Mouse (Mus musculus) lung, adult 2 months (tissue): ENCODE data around the gene Mutyh. TPM values are rescaled to one million over a fixed set of nuclear protein-coding genes. Genes with fewer than 3 reads are reported as not detected.

Experiments
- DNase-seq: peaks from one replicate; pipeline ENCODE4 v3.0.0; 2022
- H3K4me1 ChIP-seq: fragments of 200-500 bp; 2 replicates; pipeline ENCODE4 v1.6.1; 2011; ENCODE audit warnings: low read length; ENCODE audit not compliant: control insufficient read depth, insufficient read depth
- H3K4me3 ChIP-seq: fragments of 200-500 bp; replicated peaks from 2 replicates; pipeline ENCODE3; 2011; ENCODE audit warnings: low read depth, mild to moderate bottlenecking, control low read depth, low read length; ENCODE audit errors: extremely low read depth
- CTCF ChIP-seq: fragments of 200-500 bp; IDR thresholded peaks from 2 replicates; pipeline ENCODE4 v1.5.1; 2011; ENCODE audit warnings: mild to moderate bottlenecking, low read length, control low read depth; ENCODE audit not compliant: insufficient read depth
- POLR2A ChIP-seq: fragments of 200-500 bp; IDR thresholded peaks from 2 replicates; pipeline ENCODE4 v1.6.1; 2011; ENCODE audit warnings: low read depth, mild to moderate bottlenecking, control low read depth, low read length, borderline replicate concordance; ENCODE audit errors: extremely low read depth
- WGBS: fragments of 180-500 bp; shearing (Covaris S2); methylation state at CpG from one replicate; pipeline ENCODE4 v1.1.7; 2018; 5-methylcytosine and 5-hydroxymethylcytosine counted together
- polyA plus RNA-seq: library from polyadenylated mRNA; depleted of rRNA; stranded (reverse); fragments of >200 nt; gene quantifications from 2 replicates; pipeline ENCODE4 v1.2.3, GENCODE M21; 2012; rRNA removed

Mutyh gene
- 7.5 and 7.6 TPM in 2 replicates for polyA plus RNA-seq

- no peaks in the 10 kb centered on the region for H3K4me1 ChIP-seq
- peak within 1 kb of the TSS; percentile 98 for H3K4me3 ChIP-seq
- TF ChIP-seq POLR2A = peak; percentile 90
- TF ChIP-seq CTCF = no peak
- DNase-seq = peak; percentile 87
- WGBS = under 1% methylated on average over 58 of the region's 58 CpGs
These were observed at the start of gene Mutyh, which contains the start of gene Toe1 for GRCm38 (mm10) chr4:116807197-116808129. Gene Mutyh (plus strand): TSS chr4:116807723. Gene Toe1 (minus strand): TSS chr4:116807640.

DNA sequence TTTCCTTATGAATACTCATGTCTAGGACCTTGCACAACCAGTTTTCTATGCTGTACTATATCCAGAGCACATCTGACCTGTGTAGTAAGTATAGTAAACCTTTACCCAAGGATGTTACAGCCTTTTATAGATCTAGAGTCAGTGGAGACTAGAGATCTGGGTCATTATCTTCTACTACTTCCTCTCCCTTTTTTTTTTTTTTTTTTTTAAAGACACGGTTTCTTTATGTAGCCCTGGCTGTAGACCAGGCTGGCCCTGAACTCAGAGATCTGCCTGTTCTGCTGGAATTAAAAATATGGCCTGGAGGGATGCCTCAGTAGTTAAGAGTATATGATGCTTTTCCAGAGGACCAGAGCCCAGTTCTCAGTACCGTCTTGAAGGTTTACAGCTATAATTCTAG is 45.6 kb upstream of the Mutyh start:
- no peak overlapping the region for H3K4me3 ChIP-seq
- TF ChIP-seq CTCF = no peak
- no peak for TF ChIP-seq POLR2A
- no peak for DNase-seq
- no peaks in the 10 kb centered on the region for H3K4me1 ChIP-seq
- 80% methylated on average over 2 of the region's 2 CpGs for WGBS

DNA sequence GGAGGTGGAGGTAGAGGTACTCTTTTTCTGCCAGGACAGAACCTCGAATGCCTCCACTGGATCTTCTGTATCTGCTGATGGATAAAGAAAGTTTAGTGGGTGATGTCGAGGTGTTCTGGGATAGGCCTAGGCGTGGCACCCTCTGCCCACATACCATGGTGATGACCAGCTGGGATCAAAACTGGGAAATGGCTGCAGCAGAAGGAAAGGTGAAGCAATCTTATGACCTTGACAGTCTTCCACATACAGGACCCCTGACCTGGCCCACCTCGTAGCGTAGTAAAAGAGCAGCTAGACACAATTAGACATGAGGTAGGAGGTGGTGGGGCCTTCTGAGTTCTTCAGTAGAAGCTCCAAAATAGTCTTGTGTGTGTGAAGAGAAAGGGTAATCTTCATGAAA is 43.5 kb upstream of the Mutyh start:
- WGBS = 85% methylated on average over 5 of the region's 5 CpGs
- Histone ChIP-seq H3K4me3 (no peak overlapping the region), H3K4me1 (no peaks in the 10 kb centered on the region)
- DNase-seq = no peak
- no peak for TF ChIP-seq CTCF
- TF ChIP-seq POLR2A = no peak

- H3K4me1 ChIP-seq = no peaks in the 10 kb centered on the region
- DNase-seq = no peak
- H3K4me3 ChIP-seq = no peak overlapping the region
- TF ChIP-seq CTCF (no peak), POLR2A (no peak)
- WGBS = 73% methylated on average over 5 of the region's 5 CpGs
These were observed 39.0 kb upstream of the Mutyh start for GRCm38 (mm10) chr4:116768510-116768909.

DNA sequence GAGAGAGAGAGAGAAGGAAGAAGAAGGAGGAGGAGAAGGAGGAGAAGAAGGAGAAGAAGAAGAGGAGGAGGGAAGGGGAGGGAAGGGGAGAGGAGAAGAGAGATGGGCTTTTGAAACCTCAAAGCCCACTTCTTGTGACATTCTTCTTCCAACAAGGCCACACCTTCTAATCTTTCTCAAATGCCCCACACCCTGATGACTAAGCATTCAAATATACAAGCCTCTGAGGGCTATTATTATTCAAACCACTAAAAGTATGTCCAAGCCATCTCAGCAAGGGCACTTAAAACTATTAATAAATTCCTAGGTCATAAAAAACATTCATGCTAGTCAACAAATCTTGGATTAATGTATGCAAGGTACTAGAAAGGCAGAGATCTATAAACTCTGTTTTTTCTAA is 38.5 kb upstream of the Mutyh start:
- TF ChIP-seq POLR2A = no peak
- TF ChIP-seq CTCF = no peak
- H3K4me1 ChIP-seq = no peaks in the 10 kb centered on the region

GRCm38 (mm10) chr4:116776391-116776790 is 31.1 kb upstream of the Mutyh start:
- whole genome bisulfite sequencing = 89% methylated on average over 5 of the region's 5 CpGs
- no peak overlapping the region for H3K4me3 ChIP-seq
- no peaks in the 10 kb centered on the region for H3K4me1 ChIP-seq
- no peak for DNase-seq
- no peak for TF ChIP-seq POLR2A

More for the DNA sequence above, 38.5 kb upstream of the Mutyh start:
- H3K4me3 ChIP-seq = no peak overlapping the region
- no peak for DNase-seq

- WGBS = 79% methylated on average over 3 of the region's 3 CpGs
- H3K4me3 ChIP-seq = no peak overlapping the region
- TF ChIP-seq CTCF = no peak
- no peak for TF ChIP-seq POLR2A
- no peaks in the 10 kb centered on the region for H3K4me1 ChIP-seq
- no peak for DNase-seq
These were observed 30.4 kb upstream of the Mutyh start for GRCm38 (mm10) chr4:116777079-116777478.

GRCm38 (mm10) chr4:116780541-116780940 is 27.0 kb upstream of the Mutyh start:
- H3K4me3 ChIP-seq = no peak overlapping the region
- no peak for TF ChIP-seq POLR2A
- no peak for TF ChIP-seq CTCF
- WGBS = 77% methylated on average over 2 of the region's 2 CpGs

DNA sequence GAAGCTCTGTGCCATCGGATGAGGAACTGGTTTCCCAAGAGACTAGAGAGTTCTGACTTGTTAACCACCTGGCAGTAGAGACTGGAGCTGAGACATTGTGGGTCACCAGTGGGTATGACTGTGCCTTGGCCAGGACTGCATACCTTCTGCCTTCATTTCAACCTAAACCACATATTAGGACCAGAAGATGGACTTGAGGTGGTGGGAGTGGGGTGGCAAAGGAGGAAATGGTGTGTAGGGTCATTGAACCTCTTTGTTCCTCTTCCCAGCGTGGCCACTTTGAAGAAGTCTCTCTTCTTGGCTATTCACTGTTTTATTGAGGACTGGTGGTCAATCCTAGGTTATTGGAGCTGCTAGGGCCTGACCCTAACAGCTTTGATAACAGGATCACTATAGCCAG is 26.2 kb upstream of the Mutyh start:
- no peak for DNase-seq
- Histone ChIP-seq H3K4me3 (no peak overlapping the region), H3K4me1 (no peaks in the 10 kb centered on the region)
- TF ChIP-seq POLR2A = no peak
- no peak for TF ChIP-seq CTCF
- WGBS = 60% methylated on average over 2 of the region's 2 CpGs

More at GRCm38 (mm10) chr4:116780541-116780940, 27.0 kb upstream of the Mutyh start:
- DNase-seq = no peak
- H3K4me1 ChIP-seq = no peaks in the 10 kb centered on the region

DNA sequence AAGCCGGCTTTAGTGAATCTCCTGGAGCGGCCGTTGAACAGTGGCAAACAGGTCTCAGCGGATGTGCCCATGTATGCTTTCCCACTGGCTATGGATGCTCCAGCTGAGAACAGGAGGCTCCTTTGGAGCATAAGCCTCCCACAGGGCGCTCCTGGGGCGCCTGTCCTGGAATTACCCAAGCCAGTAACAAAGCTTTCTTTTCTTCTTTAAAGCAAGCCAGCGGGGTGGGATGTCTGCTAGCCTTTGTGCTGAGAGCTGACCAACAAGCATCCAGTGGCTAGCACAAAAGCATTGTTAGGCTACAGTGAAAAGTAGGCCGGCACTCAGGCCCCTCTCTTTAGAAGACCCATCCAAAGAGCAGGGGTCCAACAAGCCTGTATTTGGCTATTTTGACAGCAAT is 25.4 kb upstream of the Mutyh start:
- Histone ChIP-seq H3K4me1 (no peaks in the 10 kb centered on the region), H3K4me3 (no peak overlapping the region)
- no peak for TF ChIP-seq CTCF
- no peak for TF ChIP-seq POLR2A
- no peak for DNase-seq
- WGBS = 52% methylated on average over 8 of the region's 8 CpGs
